Mouse (Mus musculus): Measurements from ENCODE around the gene Crtc3. TPM values are rescaled to one million over a fixed set of nuclear protein-coding genes. Genes with fewer than 3 reads are reported as not detected.

Crtc3 gene
- total RNA-seq, 2 experiments from 2014 or later, result 18.3 to 22.2 TPM

DNA sequence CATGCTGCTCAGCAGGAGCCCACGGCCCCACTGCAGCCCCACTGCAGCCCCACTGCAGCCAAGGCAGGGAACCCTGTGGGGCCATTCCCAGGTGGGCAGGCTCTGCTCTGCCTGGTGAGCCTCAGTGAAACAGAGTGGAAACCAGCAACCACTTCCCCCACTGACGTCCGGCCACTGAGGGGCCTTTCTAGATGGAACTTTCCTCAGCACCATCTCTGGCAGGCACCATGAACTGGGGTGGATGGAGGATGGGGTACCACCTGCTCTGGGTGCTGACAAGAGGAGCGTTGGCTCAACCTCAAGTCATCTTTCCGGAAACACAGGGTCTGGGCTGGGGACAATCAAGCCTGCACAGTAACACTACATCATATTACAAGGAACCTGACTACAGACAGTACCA lies 90.8 kb downstream of the Crtc3 start:
- DNase-seq, result no peak

GRCm38 (mm10) chr7:80589054-80589746 lies 99.5 kb downstream of the Crtc3 start:
- peak in 1 of 2 experiments; percentile 38 for DNase-seq

DNA sequence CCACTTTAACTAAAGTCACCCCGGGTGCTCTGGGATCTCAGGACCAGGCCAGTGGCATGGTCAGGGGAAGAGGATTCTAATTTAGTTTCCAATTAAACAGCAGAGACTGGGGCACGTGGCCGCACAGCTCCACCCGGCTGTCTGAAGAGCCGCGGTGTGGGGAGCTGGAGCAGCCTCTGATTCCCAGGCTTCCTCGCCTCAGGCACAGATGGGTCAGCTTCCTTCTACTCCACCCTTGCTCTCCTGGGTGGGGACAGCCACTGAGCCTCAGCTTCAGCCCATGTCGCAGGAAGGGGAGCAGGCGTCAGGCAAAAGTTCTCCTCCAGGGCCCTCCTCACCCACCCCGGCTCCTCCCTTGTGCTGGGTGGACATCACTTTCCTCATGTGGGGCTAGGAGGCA lies 101.0 kb downstream of the Crtc3 start:
- DNase-seq, result no peak

- no peak for DNase-seq
These were observed 101.7 kb downstream of the Crtc3 start for GRCm38 (mm10) chr7:80586681-80587660.

DNA sequence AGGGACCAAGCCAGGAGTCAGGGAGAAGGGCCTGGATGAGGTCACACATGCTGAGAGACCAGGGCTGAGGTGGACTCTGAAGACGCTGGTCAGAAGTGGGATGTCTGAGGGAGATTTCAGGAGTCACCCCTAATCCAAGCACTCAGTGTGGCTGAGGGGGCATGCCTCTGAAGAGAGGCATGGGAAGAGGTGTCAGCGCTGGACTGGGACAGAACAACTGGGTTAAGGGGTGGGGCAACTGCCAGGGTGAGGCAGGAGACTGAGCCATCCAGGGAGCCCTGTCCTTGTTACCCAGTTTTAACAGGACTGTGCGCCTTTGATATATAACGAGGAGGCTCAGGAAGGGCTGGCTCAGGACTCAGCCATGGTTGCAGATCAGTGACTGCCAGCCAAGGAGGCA lies 102.5 kb downstream of the Crtc3 start:
- no peak for DNase-seq

GRCm38 (mm10) chr7:80585380-80585779 lies 103.3 kb downstream of the Crtc3 start:
- DNase-seq, result no peak

DNA sequence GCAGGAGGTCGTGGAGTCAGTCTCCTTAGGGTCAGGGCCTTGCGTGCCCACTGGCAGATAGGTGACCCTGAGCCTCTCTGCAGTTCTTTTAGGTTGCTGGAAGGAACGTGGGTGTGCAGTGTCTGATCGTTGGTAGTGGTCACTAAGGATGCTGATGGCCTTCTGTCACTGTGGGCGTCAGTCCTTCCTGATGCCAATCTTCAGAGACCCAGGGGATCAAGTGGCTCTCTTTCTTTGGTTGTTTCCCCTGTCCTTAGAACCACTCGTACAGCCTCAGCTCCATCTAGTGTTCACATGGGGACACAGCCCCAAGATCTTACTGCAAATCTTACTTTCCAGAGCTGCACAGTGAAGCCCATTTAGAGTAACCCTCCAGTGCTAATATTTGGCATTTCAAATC lies 104.7 kb downstream of the Crtc3 start:
- DNase-seq, result peak; percentile 40 to 57

DNA sequence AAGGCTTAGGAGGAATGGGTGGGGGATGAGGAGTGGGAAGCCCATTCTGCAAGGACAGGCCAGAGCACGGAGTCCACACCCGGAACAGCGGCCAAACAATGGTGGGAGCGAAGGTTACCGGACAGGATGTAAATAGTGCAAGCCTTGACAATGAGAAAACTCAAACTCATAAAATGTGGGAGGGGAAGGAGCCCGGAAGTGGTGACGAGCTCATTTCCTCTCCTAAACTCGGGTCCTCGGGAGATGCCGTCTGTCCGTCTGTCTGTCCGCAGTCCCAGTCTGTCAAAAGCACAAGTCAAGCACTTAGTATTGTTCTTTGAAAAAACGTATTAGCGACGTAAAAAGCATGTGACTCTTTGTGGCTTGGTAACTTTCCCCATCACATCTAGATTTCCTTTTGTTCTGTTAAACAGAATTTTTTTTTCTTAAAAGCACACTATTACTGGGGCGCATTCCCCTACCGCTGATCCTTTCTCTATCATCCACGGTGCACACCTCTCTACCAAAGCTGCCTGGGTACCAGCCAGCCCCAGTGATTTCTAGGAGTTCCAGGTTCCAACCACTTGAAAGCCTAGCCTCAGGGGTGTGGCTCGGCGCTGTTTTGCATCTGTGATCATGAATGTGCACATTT lies 105.7 kb downstream of the Crtc3 start:
- DNase-seq, result no peak

DNA sequence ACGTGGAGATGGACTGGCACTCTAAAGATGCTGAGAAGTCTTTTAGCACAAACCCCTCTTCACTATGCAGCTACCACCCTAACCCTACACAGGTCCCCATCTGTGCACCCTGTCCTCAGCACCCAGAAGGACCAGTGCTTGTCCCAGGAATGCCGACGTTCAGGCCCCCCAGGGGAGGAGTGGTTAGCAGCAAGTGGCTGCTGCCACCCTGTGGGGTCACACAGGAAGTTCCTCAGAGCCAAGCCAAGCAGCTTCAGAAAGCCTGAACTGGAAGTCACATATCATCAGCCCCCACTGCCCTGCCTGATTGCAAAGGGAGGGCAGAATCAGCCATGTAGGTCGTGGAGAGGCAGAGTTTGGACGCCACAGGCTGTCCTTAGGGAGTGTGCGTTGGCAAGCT lies 108.3 kb downstream of the Crtc3 start:
- peak; percentile 38 to 49 for DNase-seq

GRCm38 (mm10) chr7:80577417-80577980 lies 111.2 kb downstream of the Crtc3 start:
- DNase-seq, result no peak

DNA sequence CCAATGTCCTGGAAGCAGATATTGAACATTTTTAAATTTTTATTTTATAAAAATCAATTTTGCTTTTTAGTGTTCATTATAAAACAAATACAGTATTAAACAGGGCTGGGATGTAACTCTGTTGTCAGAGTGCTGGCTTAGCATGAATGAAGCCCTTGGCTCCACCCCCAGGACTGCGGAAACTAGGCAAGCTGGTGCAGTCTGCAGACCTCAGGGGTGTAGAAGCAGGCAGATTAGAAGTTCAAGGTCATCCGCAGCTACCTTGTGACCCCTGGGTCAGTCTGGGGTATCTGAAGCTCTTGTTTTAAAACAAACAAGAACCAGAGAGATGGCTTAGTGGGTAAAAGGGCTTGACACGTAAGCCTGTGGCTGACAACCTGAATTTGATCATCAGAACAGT lies 112.1 kb downstream of the Crtc3 start:
- DNase-seq, result no peak

DNA sequence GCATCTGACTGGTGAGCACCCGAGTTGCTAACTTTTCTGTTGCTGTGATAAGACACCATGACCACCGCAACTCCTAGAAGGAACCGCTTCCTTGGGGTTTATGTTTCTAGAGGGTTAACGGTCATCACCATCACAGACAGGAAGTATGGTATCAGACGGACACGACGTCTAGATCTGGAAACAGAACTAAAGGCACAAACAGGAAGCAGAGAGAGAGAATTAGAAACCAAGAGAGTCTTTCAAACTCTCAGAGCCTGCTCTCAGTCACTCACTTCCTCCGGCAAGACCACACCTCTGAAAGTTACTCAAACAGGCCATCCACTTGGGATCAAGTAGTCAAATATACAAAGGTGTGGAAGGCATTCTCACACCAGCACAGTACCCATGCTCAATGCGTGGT lies 112.9 kb downstream of the Crtc3 start:
- no peak for DNase-seq

DNA sequence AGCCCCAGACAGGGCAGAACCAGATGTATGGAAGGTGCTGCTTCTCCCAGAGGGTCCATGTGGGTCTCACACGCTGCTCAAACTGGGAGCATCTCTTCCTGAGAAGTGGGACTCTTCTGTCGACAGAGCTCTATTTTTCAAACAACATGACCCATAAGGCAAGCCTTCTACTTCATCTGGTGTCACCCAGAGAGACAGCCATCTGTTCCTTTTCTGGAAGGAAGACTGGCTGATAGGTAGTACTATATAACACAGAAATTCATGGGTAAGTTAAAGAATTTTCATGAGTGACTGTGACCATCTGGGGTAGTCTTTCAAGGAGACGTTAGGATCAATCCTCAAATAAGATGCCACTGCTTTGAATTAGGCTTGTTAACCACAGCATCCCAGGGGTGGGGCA lies 115.6 kb downstream of the Crtc3 start:
- DNase-seq, result no peak

DNA sequence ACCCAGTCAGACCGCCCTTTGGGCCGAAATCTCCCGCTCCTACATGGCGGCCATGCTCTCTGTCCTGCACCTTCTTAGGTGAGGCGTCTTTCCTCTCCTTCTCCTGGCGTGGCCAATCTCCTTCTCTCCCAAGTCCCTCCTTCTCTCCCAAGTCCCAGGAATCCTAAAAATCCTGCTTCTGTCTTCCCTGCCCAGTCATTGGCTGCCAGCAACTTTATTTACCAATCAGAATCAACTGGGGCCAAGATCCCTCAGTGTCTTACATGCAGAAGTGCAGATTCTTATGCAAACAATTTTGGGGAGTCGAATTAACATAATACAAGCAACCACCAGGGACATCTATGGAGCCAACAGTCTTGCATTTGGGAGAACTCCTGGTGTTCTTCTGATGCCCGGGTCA lies 120.7 kb downstream of the Crtc3 start:
- DNase-seq, result no peak

- DNase-seq, result no peak
These were observed 126.7 kb downstream of the Crtc3 start for GRCm38 (mm10) chr7:80561931-80562330.

DNA sequence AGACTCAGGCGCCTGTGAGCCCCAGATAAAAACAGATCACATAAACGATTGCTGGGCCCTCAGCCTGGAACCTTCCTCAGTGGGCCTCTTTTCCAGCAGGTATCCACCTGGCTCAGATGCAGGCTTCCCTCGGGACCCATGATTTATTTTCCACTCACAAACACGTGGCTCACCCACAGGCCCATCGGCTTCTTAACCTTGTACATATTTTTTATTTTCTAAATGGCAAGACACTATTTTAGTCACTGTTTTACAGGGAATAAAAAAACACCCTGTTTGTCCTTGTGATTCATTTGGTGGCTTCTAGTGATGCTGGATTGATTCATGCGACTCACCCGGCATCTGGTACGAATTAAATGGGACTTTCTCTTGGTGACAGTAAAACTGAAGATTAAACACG lies 127.4 kb downstream of the Crtc3 start:
- DNase-seq, result no peak

DNA sequence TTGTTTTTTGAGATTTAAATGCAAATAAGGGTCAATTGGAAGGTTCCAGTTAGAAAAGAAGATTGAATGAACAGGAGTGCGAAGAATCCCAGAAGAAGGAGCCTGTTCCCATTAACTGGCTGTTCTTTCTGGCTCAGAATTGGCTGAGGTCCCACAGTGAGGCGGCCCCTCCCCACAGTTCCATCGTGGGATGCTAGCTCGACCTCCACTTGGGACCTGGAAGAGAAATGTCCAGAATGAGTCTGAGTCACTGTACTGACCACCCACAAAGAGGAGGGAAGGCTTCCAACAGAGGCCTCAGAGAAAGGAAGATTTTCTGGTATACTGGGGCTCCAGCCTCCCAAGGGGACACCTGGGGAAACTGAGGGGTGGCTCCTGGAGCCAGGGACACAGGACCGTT lies 130.1 kb downstream of the Crtc3 start:
- DNase-seq, result no peak

- DNase-seq, result no peak
These were observed 130.6 kb downstream of the Crtc3 start for GRCm38 (mm10) chr7:80558101-80558500.

DNA sequence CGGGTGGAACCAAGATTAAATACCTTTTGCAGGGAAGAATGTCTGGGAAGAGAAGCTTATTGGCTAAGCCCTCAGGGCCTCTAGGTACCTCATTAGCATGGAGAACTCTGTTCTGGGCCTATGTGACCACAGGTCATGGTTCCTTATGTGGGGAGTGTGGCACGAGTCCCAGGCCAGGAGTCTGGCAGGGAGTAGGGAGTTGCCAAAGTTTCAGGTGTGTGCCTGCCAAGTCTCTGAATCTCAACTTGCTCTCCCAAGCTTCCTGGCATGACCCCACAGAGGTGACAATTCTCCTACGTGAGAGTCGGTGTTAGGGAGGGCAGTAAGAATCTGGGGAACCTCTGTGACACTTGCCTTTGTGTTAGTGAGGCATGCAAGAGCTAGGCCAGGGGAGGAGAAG lies 131.5 kb downstream of the Crtc3 start:
- DNase-seq, result no peak

GRCm38 (mm10) chr7:80556166-80556565 lies 132.5 kb downstream of the Crtc3 start:
- no peak for DNase-seq

GRCm38 (mm10) chr7:80555146-80555545 lies 133.5 kb downstream of the Crtc3 start:
- no peak for DNase-seq

GRCm38 (mm10) chr7:80554180-80555021 lies 134.3 kb downstream of the Crtc3 start:
- no peak for DNase-seq

All from layer of hippocampus, postnatal 36 days (tissue).